Mouse (Mus musculus) kidney, postnatal 0 days (tissue): ENCODE results near the gene Serpina3f. TPM values are rescaled to one million over a fixed set of nuclear protein-coding genes. Genes with fewer than 3 reads are reported as not detected.
A peak's percentile ranks its signal among the peaks of the same experiment; 100 is the strongest.

ENCODE experiments used
- ATAC-seq: fragments of 200-750 bp; cut with Nextera tagmentation; replicated peaks from 2 replicates; pipeline ENCODE4 v1.8.0; 2017; ENCODE audit warnings: low read depth, moderate number of reproducible peaks, moderate TSS enrichment, moderate library complexity; ENCODE audit not compliant: low FRiP score
- DNase-seq: peaks from one replicate; pipeline ENCODE4 v3.0.0-alpha.2; 2016; ENCODE audit warnings: low spot score
- H3K27ac ChIP-seq: fragments of 300-500 bp; sonication (generic); 2 replicates; pipeline ENCODE4 v1.5.1; 2014; ENCODE audit warnings: mild to moderate bottlenecking
- H3K27me3 ChIP-seq: fragments of 300-500 bp; sonication (generic); 2 replicates; pipeline ENCODE4 v1.6.1; 2014; ENCODE audit warnings: low read length, mixed read lengths; ENCODE audit not compliant: insufficient read depth
- H3K36me3 ChIP-seq: fragments of 300-500 bp; sonication (generic); 2 replicates; pipeline ENCODE4 v1.6.1; 2014; ENCODE audit warnings: low read length, mixed read lengths; ENCODE audit not compliant: insufficient read depth
- H3K4me1 ChIP-seq: fragments of 300-500 bp; sonication (generic); replicated peaks from 2 replicates; pipeline ENCODE4 v1.6.1; 2014; ENCODE audit warnings: antibody characterized with exemption, low read length, mixed read lengths; ENCODE audit not compliant: insufficient read depth
- H3K4me2 ChIP-seq: fragments of 300-500 bp; sonication (generic); 2 replicates; pipeline ENCODE4 v1.6.1; 2014; ENCODE audit warnings: mild to moderate bottlenecking, low read length, moderate library complexity, mixed read lengths
- H3K4me3 ChIP-seq: fragments of 300-500 bp; sonication (generic); replicated peaks from 2 replicates; pipeline ENCODE4 v1.5.1; 2014; ENCODE audit warnings: low read depth, low read length
- H3K9ac ChIP-seq: fragments of 300-500 bp; sonication (generic); 2 replicates; pipeline ENCODE4 v1.6.1; 2014; ENCODE audit warnings: low read depth, low read length
- H3K9me3 ChIP-seq: fragments of 300-500 bp; sonication (generic); replicated peaks from 2 replicates; pipeline ENCODE4 v1.6.1; 2016; ENCODE audit warnings: low read length, inconsistent platforms, mixed read lengths
- CTCF ChIP-seq: IDR thresholded peaks from 2 replicates; pipeline ENCODE4 v1.5.1; 2016; ENCODE audit warnings: antibody characterized with exemption, low read depth, mild to moderate bottlenecking, moderate library complexity
- WGBS: fragments of 180-500 bp; shearing (Covaris S2); extraction: QIAGEN DNeasy Blood & Tissue Kit; methylation state at CpG from one replicate; pipeline ENCODE4 v1.1.7; 2014; 5-methylcytosine and 5-hydroxymethylcytosine counted together
- polyA plus RNA-seq: library from polyadenylated mRNA; unstranded; fragments of >200 nt; fragmentation: Nextera tagmentation; extraction: Ambion mirVana; gene quantifications from 2 replicates; pipeline ENCODE4 v1.2.1, GENCODE M21; 2015

Serpina3f gene
- polyA plus RNA-seq, 1 experiment from 2014 or later: 0.12 TPM

- WGBS: 57% methylated on average over 3 of the region's 3 CpGs
- no peaks in the 10 kb centered on the region for H3K36me3 ChIP-seq
Observed at GRCm38 (mm10) chr12:104245595-104245994, 31.3 kb downstream of the Serpina3f start.

GRCm38 (mm10) chr12:104247553-104248002 lies 33.2 kb downstream of the Serpina3f start:
- no peaks in the 10 kb centered on the region for H3K9me3 ChIP-seq
- H3K4me1 ChIP-seq: no peaks in the 10 kb centered on the region
- peak; percentile 64 for DNase-seq
- H3K36me3 ChIP-seq: no peaks in the 10 kb centered on the region
- no peak for TF ChIP-seq CTCF
- ATAC-seq: no peak
- no peak overlapping the region for H3K4me3 ChIP-seq
- no peak overlapping the region for H3K27ac ChIP-seq
- no peak overlapping the region for H3K4me2 ChIP-seq
- H3K27me3 ChIP-seq: no peaks in the 10 kb centered on the region
- no peak overlapping the region for H3K9ac ChIP-seq

More at GRCm38 (mm10) chr12:104245595-104245994, 31.3 kb downstream of the Serpina3f start:
- Histone ChIP-seq H3K9ac (no peak overlapping the region), H3K4me3 (no peak overlapping the region), H3K4me1 (no peaks in the 10 kb centered on the region), H3K27me3 (no peaks in the 10 kb centered on the region), H3K4me2 (no peak overlapping the region), H3K27ac (no peak overlapping the region), H3K9me3 (no peaks in the 10 kb centered on the region)
- no peak for TF ChIP-seq CTCF
- no peak for DNase-seq
- no peak for ATAC-seq

- H3K4me3 ChIP-seq: no peak overlapping the region
- H3K27ac ChIP-seq: no peak overlapping the region
- 77% methylated on average over 3 of the region's 3 CpGs for WGBS
- no peaks in the 10 kb centered on the region for H3K27me3 ChIP-seq
- DNase-seq (no peak), ATAC-seq (no peak)
- no peak overlapping the region for H3K9ac ChIP-seq
- no peaks in the 10 kb centered on the region for H3K9me3 ChIP-seq
- H3K4me2 ChIP-seq: no peak overlapping the region
- no peak for TF ChIP-seq CTCF
- no peaks in the 10 kb centered on the region for H3K4me1 ChIP-seq
- no peaks in the 10 kb centered on the region for H3K36me3 ChIP-seq
Observed at GRCm38 (mm10) chr12:104248231-104248630, 33.9 kb downstream of the Serpina3f start.

- H3K9me3 ChIP-seq: no peaks in the 10 kb centered on the region
- H3K4me2 ChIP-seq: no peak overlapping the region
- peak; percentile 66; the same call in 1 of the 2 replicates for ATAC-seq
- no peaks in the 10 kb centered on the region for H3K27me3 ChIP-seq
- H3K27ac ChIP-seq: no peak overlapping the region
- 8% methylated on average over 3 of the region's 3 CpGs for WGBS
- H3K4me3 ChIP-seq: no peak overlapping the region
- no peaks in the 10 kb centered on the region for H3K36me3 ChIP-seq
- H3K9ac ChIP-seq: no peak overlapping the region
- no peak for TF ChIP-seq CTCF
- DNase-seq: peak; percentile 63
- H3K4me1 ChIP-seq: no peaks in the 10 kb centered on the region
Observed at GRCm38 (mm10) chr12:104261041-104261440, 46.7 kb downstream of the Serpina3f start.

- Histone ChIP-seq H3K9ac (no peak within 1 kb of the TSS), H3K36me3 (no peaks in the 10 kb centered on the region), H3K27ac (no peak within 1 kb of the TSS), H3K4me1 (no peaks in the 10 kb centered on the region), H3K4me3 (no peak within 1 kb of the TSS), H3K4me2 (no peak within 1 kb of the TSS), H3K9me3 (no peaks in the 10 kb centered on the region), H3K27me3 (no peaks in the 10 kb centered on the region)
- no peak for ATAC-seq
- peak; percentile 60 for DNase-seq
- TF ChIP-seq CTCF: no peak
Observed at GRCm38 (mm10) chr12:104262863-104263262, 48.5 kb downstream of the Serpina3f start, which contains the start of gene Serpina3i. Gene Serpina3i, plus strand, starts transcription at chr12:104263122.

GRCm38 (mm10) chr12:104266374-104266773 lies 52.0 kb downstream of the Serpina3f start:
- no peak for DNase-seq
- WGBS: 74% methylated on average over 3 of the region's 3 CpGs
- Histone ChIP-seq H3K4me3 (no peak overlapping the region), H3K27ac (no peak overlapping the region), H3K9ac (no peak overlapping the region), H3K36me3 (no peaks in the 10 kb centered on the region), H3K27me3 (no peaks in the 10 kb centered on the region), H3K4me2 (no peak overlapping the region), H3K4me1 (no peaks in the 10 kb centered on the region), H3K9me3 (no peaks in the 10 kb centered on the region)
- no peak for ATAC-seq
- TF ChIP-seq CTCF: no peak

Other genes with a start within 250 kb of the Serpina3f start
- not detected in 2 replicates for gene Serpina11, start 224.6 kb upstream of the Serpina3f start, polyA plus RNA-seq
- 0.04 TPM in 1 of 2 replicates, not detected in the other for gene Serpina9, start 200.8 kb upstream of the Serpina3f start, polyA plus RNA-seq
- not detected in 2 replicates for gene Serpina12, start 170.1 kb upstream of the Serpina3f start, polyA plus RNA-seq
- not detected in 2 replicates for gene Serpina5, start 113.4 kb upstream of the Serpina3f start, polyA plus RNA-seq
- not detected in 2 replicates for gene Serpina3a, start 101.8 kb upstream of the Serpina3f start, polyA plus RNA-seq
- gene Serpina3b, start 86.5 kb upstream of the Serpina3f start, polyA plus RNA-seq: not detected in 2 replicates
- 0.08 TPM in 1 of 2 replicates, not detected in the other for gene Serpina3c, start 60.7 kb upstream of the Serpina3f start, polyA plus RNA-seq
- gene Serpina3g, start 21.7 kb downstream of the Serpina3f start, polyA plus RNA-seq: 37.8 and 38.8 TPM in 2 replicates
- 0.24 and 0.28 TPM in 2 replicates for gene Serpina3i, start 48.6 kb downstream of the Serpina3f start, polyA plus RNA-seq
- not detected in 2 replicates for gene Serpina3j, start 100.0 kb downstream of the Serpina3f start, polyA plus RNA-seq
- gene Serpina3k, start 123.9 kb downstream of the Serpina3f start, polyA plus RNA-seq: not detected in 2 replicates
- gene Serpina3m, start 123.9 kb downstream of the Serpina3f start, polyA plus RNA-seq: not detected in 2 replicates
- 0.17 and 0.20 TPM in 2 replicates for gene Serpina3n, start 192.2 kb downstream of the Serpina3f start, polyA plus RNA-seq